Mouse (Mus musculus) MEL (cell line): ENCODE measurements around the gene Ift22. TPM values are rescaled to one million over a fixed set of nuclear protein-coding genes. Genes with fewer than 3 reads are reported as not detected.

Experiments
- DNase-seq: peaks from one replicate; pipeline ENCODE4 v3.0.0; 2011; ENCODE audit warnings: low read depth, low spot score
- H3K27ac ChIP-seq: 2 replicates; pipeline ENCODE4 v1.5.1; 2012; ENCODE audit warnings: low read depth, mild to moderate bottlenecking, control low read depth, low read length, moderate library complexity; ENCODE audit not compliant: control insufficient read depth
- H3K27me3 ChIP-seq, 2 experiments: fragments of 150-350 bp in 1 of 2; sonication (generic) in 1 of 2; 2 replicates each; pipeline ENCODE4 v1.6.1; 2012; ENCODE audit warnings: low read length in 2 of 2, mild to moderate bottlenecking in 2 of 2, improper control_type of control experiment in 1 of 2, moderate library complexity in 1 of 2; ENCODE audit not compliant: insufficient read depth in 2 of 2, control insufficient read depth in 1 of 2
- H3K36me3 ChIP-seq, 2 experiments: 2 replicates each; pipeline ENCODE4 v1.6.1; 2012 to 2014; ENCODE audit warnings: low read length in 2 of 2, improper control_type of control experiment in 1 of 2, inconsistent platforms in 1 of 2, mild to moderate bottlenecking in 1 of 2; ENCODE audit not compliant: insufficient read depth in 2 of 2, control insufficient read depth in 1 of 2
- H3K4me1 ChIP-seq, 2 experiments: fragments of 150-350 bp in 1 of 2; sonication (generic) in 1 of 2; 2 replicates each; pipeline ENCODE4 v1.6.1; 2012; ENCODE audit warnings: low read length in 2 of 2, improper control_type of control experiment in 1 of 2, mild to moderate bottlenecking in 1 of 2; ENCODE audit not compliant: insufficient read depth in 2 of 2, control insufficient read depth in 1 of 2
- H3K4me3 ChIP-seq, 2 experiments: fragments of 150-350 bp in 1 of 2; sonication (generic) in 1 of 2; 2 replicates each; pipeline ENCODE4 v1.5.1; 2012; ENCODE audit warnings: low read depth in 2 of 2, low read length in 2 of 2, mild to moderate bottlenecking in 2 of 2, moderate library complexity in 2 of 2, control low read depth in 1 of 2, improper control_type of control experiment in 1 of 2; ENCODE audit not compliant: control insufficient read depth in 1 of 2, insufficient read depth in 1 of 2
- H3K79me2 ChIP-seq: 2 replicates; pipeline ENCODE4 v1.6.1; 2012; ENCODE audit warnings: mild to moderate bottlenecking, low read length, moderate library complexity; ENCODE audit not compliant: control insufficient read depth, poor library complexity, insufficient read depth
- H3K9ac ChIP-seq: 2 replicates; pipeline ENCODE4 v1.6.1; 2012; ENCODE audit warnings: low read depth, mild to moderate bottlenecking, control low read depth, low read length, moderate library complexity; ENCODE audit not compliant: control insufficient read depth, poor library complexity, severe bottlenecking
- H3K9me3 ChIP-seq: fragments of 150-350 bp; sonication (generic); replicated peaks from 2 replicates; pipeline ENCODE4 v1.6.1; 2012; ENCODE audit warnings: mild to moderate bottlenecking, low read length, improper control_type of control experiment, moderate library complexity; ENCODE audit not compliant: insufficient read depth
- CHD1 ChIP-seq: IDR thresholded peaks from 2 replicates; pipeline ENCODE4 v1.6.1; 2012; ENCODE audit warnings: low read depth, mild to moderate bottlenecking, inconsistent platforms, low read length, improper control_type of control experiment
- CHD2 ChIP-seq: IDR thresholded peaks from 2 replicates; pipeline ENCODE4 v1.6.1; 2011; ENCODE audit warnings: low read length, improper control_type of control experiment
- CTCF ChIP-seq, 3 experiments: IDR thresholded peaks in 2 of 3; conservative IDR thresholded peaks in 1 of 3; 2 replicates each; pipeline ENCODE4 v1.5.1; 2011 to 2012; ENCODE audit warnings: low read length in 3 of 3, low read depth in 2 of 3, mild to moderate bottlenecking in 2 of 3, improper control_type of control experiment in 1 of 3, inconsistent platforms in 1 of 3, mixed read lengths in 1 of 3, moderate library complexity in 1 of 3; ENCODE audit not compliant: control insufficient read depth in 1 of 3, insufficient read depth in 1 of 3, poor library complexity in 1 of 3, severe bottlenecking in 1 of 3
- ELF1 ChIP-seq: IDR thresholded peaks from 2 replicates; pipeline ENCODE4 v1.6.1; 2014; ENCODE audit warnings: low read depth, mild to moderate bottlenecking, inconsistent platforms, low read length, improper control_type of control experiment, moderate library complexity
- ETS1 ChIP-seq: IDR thresholded peaks from 2 replicates; pipeline ENCODE4 v1.6.1; 2012; ENCODE audit warnings: low read depth, mild to moderate bottlenecking, inconsistent platforms, low read length, improper control_type of control experiment, moderate library complexity
- GABPA ChIP-seq: IDR thresholded peaks from 2 replicates; pipeline ENCODE4 v1.6.1; 2012; ENCODE audit warnings: low read depth, mild to moderate bottlenecking, inconsistent platforms, low read length, improper control_type of control experiment, moderate library complexity
- GATA1 ChIP-seq: IDR thresholded peaks from 2 replicates; pipeline ENCODE4 v1.6.1; 2011; ENCODE audit warnings: low read depth, low read length, improper control_type of control experiment
- HCFC1 ChIP-seq: IDR thresholded peaks from 2 replicates; pipeline ENCODE4 v1.6.1; 2012; ENCODE audit warnings: low read depth, mild to moderate bottlenecking, inconsistent platforms, low read length, improper control_type of control experiment, moderate library complexity
- JUND ChIP-seq: IDR thresholded peaks from 2 replicates; pipeline ENCODE4 v1.6.1; 2011; ENCODE audit warnings: low read depth, mild to moderate bottlenecking, improper control_type of control experiment, low read length
- KAT2A ChIP-seq: conservative IDR thresholded peaks from 2 replicates; pipeline ENCODE4 v1.6.1; 2012; ENCODE audit warnings: low read depth, low read length, improper control_type of control experiment, inconsistent platforms
- MAFK ChIP-seq: IDR thresholded peaks from 2 replicates; pipeline ENCODE4 v1.6.1; 2011; ENCODE audit warnings: low read depth, mild to moderate bottlenecking, low read length, improper control_type of control experiment, borderline replicate concordance
- MAX ChIP-seq: IDR thresholded peaks from 2 replicates; pipeline ENCODE4 v1.6.1; 2011; ENCODE audit warnings: low read length, improper control_type of control experiment
- MAZ ChIP-seq: IDR thresholded peaks from 2 replicates; pipeline ENCODE4 v1.6.1; 2012; ENCODE audit warnings: low read depth, mild to moderate bottlenecking, inconsistent platforms, low read length, improper control_type of control experiment
- MEF2A ChIP-seq: IDR thresholded peaks from 2 replicates; pipeline ENCODE4 v1.6.1; 2014; ENCODE audit warnings: low read depth, mild to moderate bottlenecking, inconsistent platforms, low read length, improper control_type of control experiment; ENCODE audit not compliant: poor library complexity, insufficient replicate concordance, severe bottlenecking; ENCODE audit errors: extremely low read depth
- MXI1 ChIP-seq: IDR thresholded peaks from 2 replicates; pipeline ENCODE4 v1.6.1; 2011; ENCODE audit warnings: mild to moderate bottlenecking, low read depth, low read length, improper control_type of control experiment
- MYB ChIP-seq: IDR thresholded peaks from 2 replicates; pipeline ENCODE4 v1.6.1; 2011; ENCODE audit warnings: mild to moderate bottlenecking, low read depth, low read length, improper control_type of control experiment
- MYC ChIP-seq: IDR thresholded peaks from 2 replicates; pipeline ENCODE4 v1.6.1; 2011; ENCODE audit warnings: low read depth, mild to moderate bottlenecking, low read length, improper control_type of control experiment, moderate library complexity
- NELFE ChIP-seq: IDR thresholded peaks from 2 replicates; pipeline ENCODE4 v1.6.1; 2011; ENCODE audit warnings: low read depth, low read length, improper control_type of control experiment
- NRF1 ChIP-seq: IDR thresholded peaks from 2 replicates; pipeline ENCODE4 v1.6.1; 2014; ENCODE audit warnings: low read depth, mild to moderate bottlenecking, inconsistent platforms, low read length, improper control_type of control experiment, moderate library complexity; ENCODE audit not compliant: poor library complexity, insufficient read depth, severe bottlenecking
- POLR2A ChIP-seq, 2 experiments: IDR thresholded peaks; 2 replicates each; pipeline ENCODE4 v1.6.1; 2011 to 2012; ENCODE audit warnings: low read length in 2 of 2, mild to moderate bottlenecking in 2 of 2, control low read depth in 1 of 2, improper control_type of control experiment in 1 of 2, low read depth in 1 of 2, moderate library complexity in 1 of 2; ENCODE audit not compliant: control insufficient read depth in 1 of 2, insufficient read depth in 1 of 2, poor library complexity in 1 of 2
- POLR2AphosphoS2 ChIP-seq: IDR thresholded peaks from 2 replicates; pipeline ENCODE4 v1.6.1; 2011; ENCODE audit warnings: low read length, improper control_type of control experiment
- POLR2AphosphoS5 ChIP-seq: IDR thresholded peaks from 2 replicates; pipeline ENCODE4 v1.6.1; 2012; ENCODE audit warnings: low read depth, borderline replicate concordance, mild to moderate bottlenecking, inconsistent platforms, low read length, moderate library complexity, mixed read lengths
- RAD21 ChIP-seq: IDR thresholded peaks from 2 replicates; pipeline ENCODE4 v1.6.1; 2011; ENCODE audit warnings: mild to moderate bottlenecking, low read depth, low read length, improper control_type of control experiment
- RCOR1 ChIP-seq: IDR thresholded peaks from 2 replicates; pipeline ENCODE4 v1.6.1; 2012; ENCODE audit warnings: low read depth, mild to moderate bottlenecking, inconsistent platforms, low read length, improper control_type of control experiment
- SIN3A ChIP-seq: IDR thresholded peaks from 2 replicates; pipeline ENCODE4 v1.6.1; 2012; ENCODE audit warnings: low read length, improper control_type of control experiment, inconsistent platforms
- TBP ChIP-seq: IDR thresholded peaks from 2 replicates; pipeline ENCODE4 v1.8.0; 2011; ENCODE audit warnings: low read depth, low read length, improper control_type of control experiment
- TCF12 ChIP-seq: IDR thresholded peaks from 2 replicates; pipeline ENCODE4 v1.6.1; 2014; ENCODE audit warnings: low read depth, mild to moderate bottlenecking, inconsistent platforms, low read length, improper control_type of control experiment, moderate library complexity
- USF1 ChIP-seq: IDR thresholded peaks from 2 replicates; pipeline ENCODE4 v1.6.1; 2014; ENCODE audit warnings: low read depth, mild to moderate bottlenecking, inconsistent platforms, low read length, improper control_type of control experiment, moderate library complexity
- USF2 ChIP-seq, 2 experiments: IDR thresholded peaks; 2 replicates each; pipeline ENCODE4 v1.6.1; 2011 to 2012; ENCODE audit warnings: improper control_type of control experiment in 2 of 2, low read length in 2 of 2, borderline replicate concordance in 1 of 2, inconsistent platforms in 1 of 2, low read depth in 1 of 2, mild to moderate bottlenecking in 1 of 2; ENCODE audit not compliant: insufficient read depth in 1 of 2
- ZNF384 ChIP-seq: IDR thresholded peaks from 2 replicates; pipeline ENCODE4 v1.6.1; 2012; ENCODE audit warnings: low read depth, mild to moderate bottlenecking, inconsistent platforms, low read length, improper control_type of control experiment
- polyA plus RNA-seq, 2 experiments: library from polyadenylated mRNA; stranded (reverse) in 1 of 2; unstranded in 1 of 2; fragments of >175 nt in 1 of 2; fragments of >200 nt in 1 of 2; gene quantifications; 2 replicates each; pipeline versions ENCODE4 v1.2.1 to v1.2.4; 2012; ENCODE audit warnings: low replicate concordance in 2 of 2, low read depth in 1 of 2; ENCODE audit not compliant: insufficient read length in 2 of 2, insufficient read depth in 1 of 2, missing spikeins in 1 of 2
- total RNA-seq: library from RNA; depleted of rRNA; stranded (reverse); fragments of 300-350 nt; gene quantifications from 2 replicates; pipeline ENCODE4 v1.2.3, GENCODE M21; 2012

The Ift22 gene
- total and polyA plus RNA-seq, 3 experiments: 15.6 to 78.1 TPM; not detected in 1

DNA sequence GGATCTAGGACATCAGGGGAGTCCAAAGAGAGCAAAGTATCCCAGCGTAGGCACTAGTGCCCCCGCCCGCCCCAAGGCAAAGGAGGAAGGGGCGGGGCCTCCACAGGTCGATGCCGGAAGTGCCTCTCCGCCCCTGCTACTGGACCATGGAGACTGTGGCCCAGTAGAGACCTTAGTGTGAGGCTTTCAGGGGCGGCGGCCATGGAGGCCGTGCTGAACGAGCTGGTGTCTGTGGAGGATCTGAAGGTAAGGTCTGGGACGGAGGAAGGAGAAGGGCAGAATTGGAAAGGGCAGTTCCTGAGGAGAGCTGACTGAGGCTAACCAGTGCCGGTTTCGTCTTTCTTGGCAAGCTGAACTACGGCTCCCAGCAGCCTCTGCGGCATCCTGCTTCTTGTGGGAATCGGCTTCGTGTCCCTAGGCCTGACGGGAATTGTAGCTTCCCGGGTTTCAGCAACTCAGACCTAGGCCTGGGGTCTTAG lies 54.1 kb downstream of the Ift22 start:
- peaks cover 0 to 26% of the 10 kb centered on the region in 2 experiments; a peak in 3 of 4 replicates for H3K36me3 ChIP-seq
- peak; percentile 92 for DNase-seq
- H3K27me3 ChIP-seq: no peaks in the 10 kb centered on the region
- TF ChIP-seq ELF1: peak; percentile 88
- TF ChIP-seq GABPA: no peak
- TF ChIP-seq CTCF (IDR thresholded peaks at IDR 0.05 in 2 of 3, conservative IDR thresholded peaks at IDR 0.05 in 1 of 3; ENCODE audit: control insufficient read depth in 1 of 3, insufficient read depth in 1 of 3, low read depth in 2 of 3, low read length in 3 of 3, poor library complexity in 1 of 3, severe bottlenecking in 1 of 3): no peak
- TF ChIP-seq MAFK: no peak
- no peak for TF ChIP-seq MAX
- no peak for TF ChIP-seq GATA1
- no peak for TF ChIP-seq ETS1
- no peak for TF ChIP-seq ZNF384
- no peak for TF ChIP-seq RAD21
- peak; percentile 96 for TF ChIP-seq HCFC1
- TF ChIP-seq POLR2AphosphoS2: no peak; the same call in 1 of the 2 replicates
- TF ChIP-seq MAZ: peak; percentile 59; the same call in 1 of the 2 replicates
- TF ChIP-seq MEF2A: no peak
- TF ChIP-seq MYB: no peak
- TF ChIP-seq CHD1: no peak
- no peak for TF ChIP-seq USF2 (IDR thresholded peaks at IDR 0.05; ENCODE audit: borderline replicate concordance in 1 of 2, insufficient read depth in 1 of 2, low read depth in 1 of 2, low read length in 2 of 2)
- TF ChIP-seq USF1: no peak
- no peak for TF ChIP-seq RCOR1
- peak; percentile 55; the same call in 1 of the 2 replicates for TF ChIP-seq TBP
- TF ChIP-seq POLR2AphosphoS5: no peak
- peak; percentile 26; the same call in 1 of the 2 replicates for TF ChIP-seq NELFE
- peak; percentile 9; the same call in 1 of the 2 replicates for TF ChIP-seq SIN3A
- TF ChIP-seq KAT2A: peak; percentile 81
- peak; percentile 17; the same call in 1 of the 2 replicates for TF ChIP-seq MXI1
- TF ChIP-seq TCF12: peak; percentile 21; the same call in 1 of the 2 replicates
- no peak for TF ChIP-seq NRF1
- TF ChIP-seq JUND: no peak
- TF ChIP-seq POLR2A (IDR thresholded peaks at IDR 0.05; ENCODE audit: control insufficient read depth in 1 of 2, insufficient read depth in 1 of 2, low read depth in 1 of 2, low read length in 2 of 2, poor library complexity in 1 of 2): peak; percentile 69 to 78
- TF ChIP-seq MYC: 0 out of 2 replicates have a peak, but pooled peaks have one; percentile 4
- TF ChIP-seq CHD2: no peak
- H3K27ac ChIP-seq: peak overlapping the region; percentile 76
- no peaks in the 10 kb centered on the region for H3K9me3 ChIP-seq
- H3K4me3 ChIP-seq: peak overlapping the region; percentile 80
- H3K4me1 ChIP-seq: peaks cover 3 to 25% of the 10 kb centered on the region in 2 experiments; a peak in 3 of 4 replicates
- peaks cover 9% of the 10 kb centered on the region for H3K79me2 ChIP-seq
- H3K9ac ChIP-seq: peak overlapping the region; percentile 82
